Mouse (Mus musculus): ENCODE data around the gene Alg12.

- TF ChIP-seq POLR2A (IDR thresholded peaks at IDR 0.05; ENCODE audit: borderline replicate concordance, control insufficient read depth, low read depth, low read length) (no peak), CTCF (IDR thresholded peaks at IDR 0.05; ENCODE audit: control insufficient read depth, insufficient read depth, low read length) (no peak)
Observed at GRCm38 (mm10) chr15:88799950-88800371, 19.2 kb downstream of the Alg12 start.
